Mouse (Mus musculus) fibroblast of lung, adult 2 months (primary cell): Measurements from ENCODE around the gene Fut1.

ENCODE experiments used
- DNase-seq: peaks from one replicate; pipeline ENCODE4 v3.0.0-alpha.2; 2011; ENCODE audit warnings: low read depth

Fut1 gene

GRCm38 (mm10) chr7:45598960-45599879 is 17.9 kb upstream of the Fut1 start:
- no peak for DNase-seq

GRCm38 (mm10) chr7:45605704-45606289 is 11.3 kb upstream of the Fut1 start:
- DNase-seq, result no peak

GRCm38 (mm10) chr7:45609511-45609910 is 7.6 kb upstream of the Fut1 start:
- DNase-seq, result no peak

- peak; percentile 29 for DNase-seq
Measured at GRCm38 (mm10) chr7:45616277-45616676, 812 bp upstream of the Fut1 start.

- no peak for DNase-seq
Measured at GRCm38 (mm10) chr7:45618316-45618715, 1.2 kb downstream of the Fut1 start.

- DNase-seq, result no peak
Measured at GRCm38 (mm10) chr7:45619592-45619991, 2.5 kb downstream of the Fut1 start.

- DNase-seq, result no peak
Measured at GRCm38 (mm10) chr7:45621443-45621842, 4.4 kb downstream of the Fut1 start, which contains the start of gene Izumo1. Gene Izumo1, plus strand, starts transcription at chr7:45621811.

- no peak for DNase-seq
Measured at GRCm38 (mm10) chr7:45623507-45623906, 6.4 kb downstream of the Fut1 start.

GRCm38 (mm10) chr7:45624718-45625117 is 7.6 kb downstream of the Fut1 start:
- DNase-seq, result no peak

- DNase-seq, result no peak
Measured at GRCm38 (mm10) chr7:45625481-45625880, 8.4 kb downstream of the Fut1 start.

GRCm38 (mm10) chr7:45626571-45627076 is 9.5 kb downstream of the Fut1 start:
- no peak for DNase-seq

- DNase-seq, result no peak
Measured at GRCm38 (mm10) chr7:45627261-45627660, 10.2 kb downstream of the Fut1 start, which contains the start of gene Rasip1. Gene Rasip1, plus strand, starts transcription at chr7:45627488.

GRCm38 (mm10) chr7:45628364-45629294 is 11.5 kb downstream of the Fut1 start:
- DNase-seq, result peak; percentile 54

- DNase-seq, result no peak
Measured at GRCm38 (mm10) chr7:45630064-45630907, 13.2 kb downstream of the Fut1 start.

- DNase-seq, result no peak
Measured at GRCm38 (mm10) chr7:45632499-45632898, 15.4 kb downstream of the Fut1 start.

- DNase-seq, result no peak
Measured at GRCm38 (mm10) chr7:45634946-45635681, 18.0 kb downstream of the Fut1 start.

- DNase-seq, result no peak
Measured at GRCm38 (mm10) chr7:45635711-45636688, 18.9 kb downstream of the Fut1 start.

GRCm38 (mm10) chr7:45637710-45638109 is 20.6 kb downstream of the Fut1 start:
- DNase-seq, result no peak
